Mouse (Mus musculus): ENCODE results near the gene Tas2r144.

The Tas2r144 gene

DNA sequence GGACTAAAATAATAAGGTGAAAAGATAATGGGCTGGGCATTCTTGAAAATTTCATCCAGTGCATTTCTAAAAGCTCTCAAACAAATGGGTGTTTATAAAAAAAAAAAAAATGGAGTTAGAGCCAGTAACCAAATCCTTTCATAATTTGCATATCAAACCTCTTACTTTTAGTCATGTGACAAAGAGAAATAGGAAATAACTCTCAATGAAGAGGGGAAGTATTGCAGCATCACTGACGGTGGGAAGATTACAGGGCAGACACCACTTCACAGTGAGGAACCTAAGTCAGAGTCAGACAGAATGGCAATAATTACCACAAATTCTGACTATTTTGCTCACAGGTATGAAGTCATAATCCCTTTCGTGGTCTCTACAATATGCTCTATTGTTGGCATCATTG is at the start of gene Tas2r144:
TSS of gene Tas2r144 (plus strand) at position 301 of the 400 bp plus-strand sequence.
- DNase-seq = no peak

- no peak for DNase-seq
Measured at GRCm38 (mm10) chr6:42182462-42182861, 32.7 kb upstream of the Tas2r144 start.

GRCm38 (mm10) chr6:42186230-42186629 is 28.9 kb upstream of the Tas2r144 start:
- DNase-seq = peak; percentile 17

- no peak for DNase-seq
Measured at GRCm38 (mm10) chr6:42197710-42198109, 17.4 kb upstream of the Tas2r144 start.

GRCm38 (mm10) chr6:42199498-42199897 is 15.6 kb upstream of the Tas2r144 start:
- DNase-seq = no peak

DNA sequence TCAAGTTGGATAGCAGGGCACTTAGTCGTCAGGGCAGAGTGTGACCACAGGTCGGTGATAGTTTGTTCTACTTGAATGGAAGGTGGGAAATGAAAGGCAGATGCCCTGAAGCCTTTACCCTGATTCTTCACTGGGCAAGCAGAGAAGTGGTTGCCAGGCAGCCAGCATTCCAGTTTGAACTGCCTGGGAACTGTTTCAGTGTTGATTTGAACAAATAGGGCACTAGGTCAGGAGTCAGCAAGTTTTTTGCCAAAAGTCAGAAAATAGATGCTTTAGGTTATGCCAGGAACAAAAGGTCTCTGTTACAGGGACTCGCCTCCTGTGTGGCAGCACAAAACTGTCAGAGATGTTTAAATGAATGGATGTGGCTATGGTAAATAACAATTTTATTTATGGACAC is 7.2 kb downstream of the Tas2r144 start:
- DNase-seq = no peak

DNA sequence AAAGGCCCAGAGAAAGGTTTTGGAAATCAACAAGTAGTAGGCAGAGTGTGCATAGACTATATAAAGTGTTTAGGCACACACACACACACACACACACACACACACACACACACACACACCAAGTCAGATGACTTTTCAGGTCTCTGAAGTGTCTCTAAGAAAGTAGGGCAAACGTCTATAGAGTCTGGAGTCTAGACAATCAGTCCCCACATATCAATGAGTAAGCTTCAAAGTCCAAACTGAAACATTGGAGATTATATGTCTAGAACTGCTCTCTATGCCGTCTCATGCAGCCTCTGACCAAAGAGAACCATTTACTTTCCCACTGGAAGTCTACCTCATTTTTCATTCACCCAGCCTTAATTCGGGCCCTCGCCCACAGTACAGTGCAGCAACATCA is 9.9 kb downstream of the Tas2r144 start:
- no peak for DNase-seq

DNA sequence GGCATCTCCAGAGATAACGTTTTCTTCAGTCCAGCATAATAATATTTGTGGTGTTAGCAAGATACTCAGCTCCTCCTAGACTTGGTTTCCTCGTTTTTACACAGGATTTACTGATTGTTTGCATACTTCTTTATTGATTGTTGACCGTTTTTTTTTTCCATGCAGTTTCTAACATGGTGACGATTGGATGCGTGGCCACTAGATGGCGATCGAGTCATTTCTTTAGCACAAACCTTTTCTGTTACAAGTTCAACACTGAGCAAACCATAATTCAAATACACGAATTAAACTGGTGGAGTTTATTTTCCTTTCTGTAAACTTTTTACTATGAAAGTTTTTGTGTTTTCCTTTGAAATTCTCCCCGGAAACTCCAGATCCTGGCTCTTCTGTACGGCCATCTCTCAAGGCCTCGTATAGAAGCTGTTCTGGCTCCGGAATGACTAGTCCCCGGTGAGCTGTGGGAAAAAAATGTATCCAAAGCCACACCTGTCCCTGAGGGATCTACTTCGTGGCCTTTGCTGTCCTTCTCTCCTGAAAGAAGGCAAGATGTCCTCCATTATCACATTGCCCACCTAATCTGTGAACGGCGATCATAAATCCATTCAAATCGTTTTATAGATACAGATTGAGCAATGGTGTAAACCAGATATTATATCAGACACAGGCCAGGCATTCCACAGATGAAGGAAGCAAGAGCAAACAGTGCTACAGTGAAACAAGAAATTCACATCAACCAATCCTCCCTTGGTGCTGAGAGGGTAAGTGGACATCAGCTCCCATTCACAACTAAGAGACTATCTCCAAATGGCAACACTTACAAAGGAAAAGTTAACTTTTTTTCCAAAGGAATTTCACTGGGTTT is 12.3 kb downstream of the Tas2r144 start:
- peak; percentile 61 for DNase-seq

- no peak for DNase-seq
Measured at GRCm38 (mm10) chr6:42229610-42230009, 14.5 kb downstream of the Tas2r144 start.

DNA sequence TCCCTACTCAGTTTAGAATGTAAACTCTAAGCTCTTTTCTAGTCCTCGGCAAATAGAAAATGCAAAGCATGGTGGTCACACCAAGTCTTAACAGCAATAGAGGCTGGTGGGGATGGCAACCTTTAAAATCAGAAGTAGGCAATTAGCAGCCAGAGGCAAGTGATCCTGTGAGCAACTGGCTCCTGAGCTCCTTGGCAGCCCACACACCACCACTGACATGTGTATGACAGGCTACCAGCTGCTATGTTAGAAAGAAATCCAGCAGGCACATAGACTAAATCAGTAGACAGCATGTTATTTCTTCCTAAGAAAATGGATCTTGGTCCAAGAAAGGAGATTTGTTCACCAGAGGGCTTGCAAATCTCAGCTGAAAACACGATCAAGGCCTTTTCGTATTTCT is 16.1 kb downstream of the Tas2r144 start:
- DNase-seq = no peak

DNA sequence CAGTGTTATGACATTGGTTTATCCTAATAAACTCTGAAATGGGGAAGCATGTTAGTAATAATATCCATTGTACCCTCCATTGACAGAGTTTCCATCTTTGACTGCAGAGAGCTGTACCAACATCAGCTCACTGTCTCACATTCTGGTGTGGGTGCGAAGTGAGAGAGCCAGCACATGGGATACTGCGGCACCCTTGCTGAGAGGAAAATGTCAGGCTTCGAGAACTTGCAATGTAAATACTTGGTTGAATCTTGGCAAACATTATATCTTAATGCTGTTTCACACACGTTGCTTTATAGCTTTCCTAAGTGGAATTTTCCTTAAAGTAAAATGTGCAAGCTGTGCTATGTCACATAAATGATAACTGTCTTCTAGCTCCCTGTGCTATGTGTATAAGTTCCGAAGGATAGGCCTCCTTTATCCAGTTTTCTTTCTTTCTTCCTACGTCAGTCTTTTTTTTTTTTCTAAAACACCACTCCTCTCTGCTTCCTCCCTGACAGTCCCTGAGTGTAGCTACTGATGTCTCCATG is 22.2 kb downstream of the Tas2r144 start:
- DNase-seq = no peak

- no peak for DNase-seq
Measured at GRCm38 (mm10) chr6:42241311-42242045, 26.4 kb downstream of the Tas2r144 start.

DNA sequence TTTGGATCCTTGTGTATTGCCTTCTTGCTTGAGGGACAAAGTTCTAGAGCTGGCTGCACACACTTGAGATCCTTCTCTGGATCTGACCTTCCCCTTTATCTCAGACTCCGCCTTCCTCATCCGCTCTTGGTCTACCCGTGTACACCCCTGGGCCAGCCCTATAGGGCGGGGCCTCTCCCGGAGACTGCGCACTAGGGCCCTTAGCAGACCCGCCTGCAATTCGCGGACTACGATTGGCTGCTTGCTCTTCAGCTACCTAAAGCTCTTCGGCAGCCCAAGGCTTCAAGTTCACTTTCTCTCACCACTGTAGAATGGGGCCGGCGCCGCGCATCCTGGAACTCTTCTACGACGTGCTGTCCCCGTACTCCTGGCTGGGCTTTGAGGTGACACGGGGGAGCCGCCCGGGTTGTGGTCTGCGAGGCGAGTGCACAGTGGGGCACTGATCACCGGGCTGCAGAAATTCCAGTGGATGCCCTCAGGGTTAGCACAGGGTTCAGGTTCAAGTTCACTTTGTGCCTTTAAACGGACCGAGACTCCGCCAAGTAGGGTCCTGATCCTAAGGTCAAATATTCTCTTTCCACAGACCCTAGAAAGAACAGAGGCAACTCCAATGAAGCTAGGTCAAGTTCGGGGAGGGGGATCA is 30.7 kb downstream of the Tas2r144 start, which contains the start of gene Gstk1:
TSS of gene Gstk1 (plus strand) at position 225 of the 643 bp plus-strand sequence.
- DNase-seq = peak; percentile 87

DNA sequence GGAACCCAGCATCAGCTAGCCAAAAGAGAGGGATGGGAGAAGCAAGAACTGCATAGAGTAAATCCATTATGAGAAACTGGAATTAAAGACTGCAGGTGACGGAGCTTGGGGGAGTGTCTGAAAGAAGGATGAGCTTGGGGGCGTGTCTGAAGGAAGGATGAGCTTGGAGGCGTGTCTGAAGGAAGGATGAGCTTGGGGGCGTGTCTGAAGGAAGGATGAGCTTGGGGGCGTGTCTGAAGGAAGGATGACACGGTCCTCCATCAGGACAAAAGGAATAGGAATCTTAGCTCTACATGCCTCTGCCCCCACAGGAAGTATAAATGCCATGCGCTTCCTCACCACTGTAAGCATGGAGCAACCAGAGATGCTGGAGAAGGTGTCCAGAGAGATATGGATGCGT is 32.0 kb downstream of the Tas2r144 start:
- DNase-seq = peak; percentile 17

- no peak for DNase-seq
Measured at GRCm38 (mm10) chr6:42247981-42248380, 32.9 kb downstream of the Tas2r144 start.

DNA sequence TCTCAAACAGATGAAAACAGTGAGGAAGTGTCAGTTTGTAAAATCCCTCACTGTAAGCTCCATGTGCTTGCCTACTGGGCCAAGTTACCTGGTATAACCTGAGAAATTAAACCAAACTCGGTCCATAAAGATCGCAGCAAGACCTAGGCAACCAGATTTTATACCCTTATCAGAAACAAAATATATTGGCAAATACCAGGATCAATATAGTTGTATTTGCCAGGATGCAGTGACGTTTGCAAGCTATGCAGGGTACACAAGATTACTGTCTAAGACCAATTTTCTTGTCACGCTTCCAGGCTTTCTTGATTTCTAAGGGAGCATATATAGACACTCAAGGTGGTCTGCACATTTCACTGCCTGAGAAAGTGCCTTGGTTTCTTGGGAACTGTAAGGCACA is 36.7 kb downstream of the Tas2r144 start:
- DNase-seq = no peak

DNA sequence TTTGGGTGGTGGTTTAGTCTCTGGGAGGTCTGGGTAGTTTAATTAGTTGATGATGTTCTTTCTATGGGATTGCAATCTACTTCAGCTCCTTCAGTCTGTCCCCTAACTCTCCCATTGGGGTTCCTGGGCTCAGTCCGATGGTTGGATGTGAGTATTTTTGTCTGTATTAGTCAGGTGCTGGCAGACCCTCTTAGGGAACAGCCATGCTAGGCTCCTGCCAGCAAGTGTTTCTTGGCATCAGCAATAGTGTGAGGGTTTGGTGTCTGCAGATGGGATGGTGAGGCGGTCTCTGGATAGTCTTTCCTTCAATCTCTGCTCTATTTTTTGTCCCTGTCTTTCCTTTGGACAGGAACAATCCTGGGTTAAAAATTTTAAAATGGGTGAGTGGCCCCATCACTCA is 38.0 kb downstream of the Tas2r144 start:
- no peak for DNase-seq

DNA sequence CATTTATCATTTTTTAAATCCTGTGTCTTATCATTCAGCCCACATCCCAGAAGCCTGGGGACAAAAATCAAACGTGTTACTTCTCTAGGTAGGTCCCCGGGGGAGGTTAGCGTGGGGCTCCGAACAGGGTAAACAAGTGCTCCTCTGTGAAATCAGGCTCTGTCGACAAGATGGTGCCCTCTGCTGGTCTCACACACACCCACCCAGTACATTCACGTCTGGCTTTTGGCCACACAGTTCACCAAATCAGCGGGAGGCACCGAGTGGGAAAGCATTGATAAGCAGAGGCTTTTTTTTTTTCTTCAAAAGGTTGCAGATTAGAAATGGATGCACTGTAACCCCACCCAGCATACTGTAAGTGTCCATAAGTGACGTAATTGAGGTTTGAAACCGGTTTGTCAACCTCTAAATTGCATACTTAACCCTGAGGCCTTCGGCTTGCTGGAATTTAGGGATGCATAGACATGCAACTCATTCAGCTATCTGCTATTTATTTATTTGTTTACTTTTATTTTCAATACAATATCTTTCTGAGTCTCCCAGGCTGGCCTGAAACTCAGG is 42.3 kb downstream of the Tas2r144 start:
- peak; percentile 78 for DNase-seq

DNA sequence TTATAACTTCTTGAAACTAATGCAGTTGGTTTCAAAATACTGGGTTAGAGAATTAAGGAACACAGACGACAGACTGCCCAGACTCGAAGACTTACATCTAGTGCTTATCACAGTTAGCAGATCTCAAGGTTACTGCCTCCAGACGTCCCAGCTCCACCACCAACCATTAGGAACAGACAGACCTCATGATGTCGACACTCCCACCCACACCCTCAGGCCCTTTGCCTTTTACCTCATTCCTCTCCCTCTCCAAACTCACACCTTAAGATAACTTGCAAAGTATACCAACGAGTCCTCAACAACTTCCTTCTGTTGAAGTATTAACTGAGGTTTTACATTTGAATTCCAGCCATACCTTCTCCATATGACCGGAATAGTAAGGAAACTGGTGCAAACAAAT is 45.3 kb downstream of the Tas2r144 start:
- DNase-seq = no peak

DNA sequence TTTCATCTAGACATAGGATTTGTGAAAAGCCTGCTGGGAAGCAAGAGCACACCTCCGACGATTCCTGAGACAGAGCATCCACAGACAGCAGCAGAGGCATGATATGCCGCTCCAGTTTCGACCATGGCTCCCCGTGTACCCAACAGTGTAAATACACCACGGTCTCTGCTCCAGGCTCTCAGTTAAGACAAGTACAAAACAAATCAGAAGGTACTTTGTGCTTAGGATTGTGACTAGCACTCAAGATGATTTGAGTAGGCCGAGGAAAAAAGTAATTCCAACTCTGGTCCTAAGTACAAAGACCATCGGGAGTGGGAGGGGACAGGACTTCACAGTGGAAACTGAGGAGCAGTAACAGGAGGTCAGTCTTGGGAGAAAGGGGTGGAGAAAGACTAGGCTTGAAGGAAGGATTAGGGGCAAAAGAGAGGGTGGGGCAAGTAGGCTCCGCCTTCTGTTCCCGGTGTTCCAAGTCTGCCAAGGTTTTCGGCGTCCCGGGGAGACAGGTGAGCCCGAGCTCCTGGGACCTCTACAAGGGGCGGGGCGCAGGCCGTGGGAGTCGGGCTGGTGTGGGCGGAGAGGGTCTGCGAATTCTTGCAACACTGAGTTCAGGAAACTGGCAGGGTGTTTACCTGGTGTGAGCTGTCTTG is 46.5 kb downstream of the Tas2r144 start, which contains the start of gene Tmem139:
TSS of gene Tmem139 (plus strand) at position 447 of the 647 bp plus-strand sequence.
- DNase-seq = no peak

- peak; percentile 98 for DNase-seq
Measured at GRCm38 (mm10) chr6:42264626-42265312, 49.6 kb downstream of the Tas2r144 start, which contains the start of gene Casp2. Gene Casp2, plus strand, starts transcription at chr6:42264985.
